Mouse (Mus musculus) intestine, embryonic 14.5 days (tissue): ENCODE results near the gene Dock8. TPM values are rescaled to one million over a fixed set of nuclear protein-coding genes. Genes with fewer than 3 reads are reported as not detected.

Experiments
- ATAC-seq: fragments of 200-750 bp; cut with Nextera tagmentation; replicated peaks from 2 replicates; pipeline ENCODE4 v1.8.0; 2017; ENCODE audit warnings: low read depth, moderate number of reproducible peaks, moderate TSS enrichment, moderate library complexity; ENCODE audit not compliant: low FRiP score, low TSS enrichment
- DNase-seq: peaks from one replicate; pipeline ENCODE4 v3.0.0-alpha.2; 2018; ENCODE audit warnings: low spot score
- H3K27ac ChIP-seq: fragments of 300-500 bp; sonication (generic); 2 replicates; pipeline ENCODE4 v1.5.1; 2014; ENCODE audit warnings: low read depth, mild to moderate bottlenecking, control low read depth
- H3K27me3 ChIP-seq: fragments of 300-500 bp; sonication (generic); replicated peaks from 2 replicates; pipeline ENCODE4 v1.6.1; 2014; ENCODE audit warnings: low read length, control low read depth; ENCODE audit not compliant: control insufficient read depth, insufficient read depth
- H3K36me3 ChIP-seq: fragments of 300-500 bp; sonication (generic); 2 replicates; pipeline ENCODE4 v1.6.1; 2014; ENCODE audit warnings: low read length, control low read depth; ENCODE audit not compliant: control insufficient read depth, insufficient read depth
- H3K4me1 ChIP-seq: fragments of 300-500 bp; sonication (generic); replicated peaks from 2 replicates; pipeline ENCODE4 v1.6.1; 2014; ENCODE audit warnings: low read length, control low read depth, mixed read lengths; ENCODE audit not compliant: control insufficient read depth, insufficient read depth
- H3K4me2 ChIP-seq: fragments of 300-500 bp; sonication (generic); 2 replicates; pipeline ENCODE4 v1.6.1; 2014; ENCODE audit warnings: low read length
- H3K4me3 ChIP-seq: fragments of 300-500 bp; sonication (generic); 2 replicates; pipeline ENCODE4 v1.5.1; 2014; ENCODE audit warnings: low read depth, low read length, control low read depth, mixed read lengths
- H3K9ac ChIP-seq: fragments of 300-500 bp; sonication (generic); 2 replicates; pipeline ENCODE4 v1.6.1; 2014; ENCODE audit warnings: mild to moderate bottlenecking, low read length
- H3K9me3 ChIP-seq: fragments of 300-500 bp; sonication (generic); 2 replicates; pipeline ENCODE4 v1.6.1; 2016; ENCODE audit warnings: low read length, control low read depth; ENCODE audit not compliant: control insufficient read depth
- WGBS: fragments of 180-500 bp; shearing (Covaris S2); extraction: QIAGEN DNeasy Blood & Tissue Kit; methylation state at CpG from one replicate; pipeline ENCODE4 v1.1.7; 2014; 5-methylcytosine and 5-hydroxymethylcytosine counted together
- polyA plus RNA-seq: library from polyadenylated mRNA; unstranded; fragments of >200 nt; fragmentation: Nextera tagmentation; extraction: Ambion mirVana; gene quantifications from 2 replicates; pipeline ENCODE4 v1.2.1, GENCODE M21; 2014

The Dock8 gene
- polyA plus RNA-seq, 1 experiment from 2014 or later, result 4.5 TPM

DNA sequence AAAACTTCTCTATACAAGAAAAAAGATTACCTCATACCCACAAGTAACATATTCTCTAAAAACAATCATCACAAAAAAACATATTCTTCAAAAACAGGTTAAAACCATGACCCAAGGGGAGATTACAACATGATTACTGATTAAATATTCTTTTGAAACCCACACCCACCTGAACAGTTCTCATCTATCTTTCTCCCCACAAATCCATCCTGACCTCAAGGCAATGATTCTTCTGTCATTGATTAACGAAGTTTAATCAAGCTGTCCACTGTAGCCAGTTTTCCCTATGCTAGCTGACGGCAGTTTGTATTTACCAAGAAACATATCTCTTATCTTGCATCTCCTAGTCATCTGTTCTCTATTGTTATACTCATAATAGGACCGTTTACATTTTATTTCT is 98.6 kb downstream of the Dock8 start:
- DNase-seq (no peak), ATAC-seq (no peak)
- H3K4me2 ChIP-seq, result no peak overlapping the region
- no peaks in the 10 kb centered on the region; the same call in 1 of the 2 replicates for H3K4me1 ChIP-seq
- H3K27me3 ChIP-seq, result no peaks in the 10 kb centered on the region
- no peaks in the 10 kb centered on the region for H3K9me3 ChIP-seq
- H3K4me3 ChIP-seq, result no peak overlapping the region
- WGBS, result 66% methylated on average over 3 of the region's 3 CpGs
- H3K27ac ChIP-seq, result no peak overlapping the region
- no peak overlapping the region for H3K9ac ChIP-seq
- no peaks in the 10 kb centered on the region for H3K36me3 ChIP-seq

DNA sequence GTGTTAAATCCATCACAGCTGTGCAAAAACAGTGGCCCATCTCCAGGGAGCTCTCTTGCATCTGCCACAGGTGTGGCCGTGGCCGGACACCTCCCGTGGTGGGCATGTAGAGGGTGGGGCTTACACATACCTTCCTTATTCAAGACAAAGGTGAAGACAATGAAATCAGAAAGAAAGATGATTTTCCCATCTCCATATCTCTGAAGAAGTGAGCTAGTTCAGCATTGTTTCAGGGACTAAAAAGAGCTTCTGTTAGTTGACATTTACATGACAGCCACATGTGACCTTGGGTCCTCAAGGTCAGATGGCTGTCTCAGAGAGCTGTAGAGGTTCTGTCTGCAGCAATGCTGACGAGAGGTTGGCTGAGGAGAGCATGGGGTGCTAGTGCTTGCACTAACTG is 99.6 kb downstream of the Dock8 start:
- Histone ChIP-seq H3K36me3 (no peaks in the 10 kb centered on the region), H3K4me1 (no peaks in the 10 kb centered on the region; the same call in 1 of the 2 replicates), H3K9me3 (no peaks in the 10 kb centered on the region), H3K4me2 (no peak overlapping the region), H3K27ac (no peak overlapping the region), H3K27me3 (no peaks in the 10 kb centered on the region), H3K9ac (no peak overlapping the region), H3K4me3 (no peak overlapping the region)
- ATAC-seq, result no peak
- no peak for DNase-seq
- WGBS, result 95% methylated on average over 4 of the region's 4 CpGs

GRCm38 (mm10) chr19:25105682-25106081 is 106.3 kb downstream of the Dock8 start:
- no peak for ATAC-seq

DNA sequence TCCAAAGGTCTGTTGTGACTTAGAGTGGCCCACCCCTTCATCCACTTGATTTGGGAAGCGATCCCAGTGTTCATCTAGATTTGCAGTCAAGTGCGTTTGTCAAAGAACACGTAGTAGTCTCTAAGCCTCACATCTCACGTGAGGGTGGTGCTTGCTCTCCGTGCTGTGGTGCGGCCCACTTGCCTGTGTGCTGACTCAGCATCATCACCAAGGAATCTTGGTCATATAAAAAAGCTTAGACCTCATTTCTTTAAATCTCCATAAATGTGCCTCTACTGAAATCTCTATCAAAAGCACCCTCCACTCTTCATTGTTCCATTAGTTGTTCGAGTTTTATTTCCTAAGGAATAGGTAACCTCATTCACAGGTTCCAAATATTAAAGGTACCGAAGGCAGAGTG is 107.0 kb downstream of the Dock8 start:
- H3K9ac ChIP-seq, result no peak overlapping the region
- no peaks in the 10 kb centered on the region for H3K4me1 ChIP-seq
- no peaks in the 10 kb centered on the region for H3K36me3 ChIP-seq
- 90% methylated on average over 8 of the region's 8 CpGs for WGBS
- ATAC-seq (no peak), DNase-seq (no peak)
- H3K4me2 ChIP-seq, result no peak overlapping the region
- H3K27me3 ChIP-seq, result no peaks in the 10 kb centered on the region
- no peaks in the 10 kb centered on the region for H3K9me3 ChIP-seq
- no peak overlapping the region for H3K4me3 ChIP-seq
- H3K27ac ChIP-seq, result no peak overlapping the region

More at GRCm38 (mm10) chr19:25105682-25106081, 106.3 kb downstream of the Dock8 start:
- Histone ChIP-seq H3K4me2 (no peak overlapping the region), H3K27me3 (no peaks in the 10 kb centered on the region), H3K27ac (no peak overlapping the region), H3K36me3 (no peaks in the 10 kb centered on the region), H3K4me3 (no peak overlapping the region), H3K9ac (no peak overlapping the region), H3K4me1 (no peaks in the 10 kb centered on the region), H3K9me3 (no peaks in the 10 kb centered on the region)
- DNase-seq, result no peak
- WGBS, result 43% methylated on average over 9 of the region's 9 CpGs

GRCm38 (mm10) chr19:25107417-25107816 is 108.1 kb downstream of the Dock8 start:
- H3K9ac ChIP-seq, result no peak overlapping the region
- H3K27me3 ChIP-seq, result no peaks in the 10 kb centered on the region
- 24% methylated on average over 4 of the region's 4 CpGs for WGBS
- H3K4me2 ChIP-seq, result peak overlapping the region; percentile 36; the same call in 1 of the 2 replicates
- H3K27ac ChIP-seq, result no peak overlapping the region
- no peaks in the 10 kb centered on the region for H3K9me3 ChIP-seq
- no peaks in the 10 kb centered on the region for H3K36me3 ChIP-seq
- no peak overlapping the region for H3K4me3 ChIP-seq
- no peak for DNase-seq
- ATAC-seq, result no peak
- no peaks in the 10 kb centered on the region for H3K4me1 ChIP-seq

- Histone ChIP-seq H3K4me3 (no peak overlapping the region), H3K36me3 (no peaks in the 10 kb centered on the region), H3K4me1 (no peaks in the 10 kb centered on the region), H3K9ac (no peak overlapping the region), H3K27ac (no peak overlapping the region), H3K4me2 (no peak overlapping the region), H3K27me3 (no peaks in the 10 kb centered on the region), H3K9me3 (no peaks in the 10 kb centered on the region)
- ATAC-seq (no peak), DNase-seq (no peak)
- 77% methylated on average over 18 of the region's 18 CpGs for WGBS
Observed at GRCm38 (mm10) chr19:25111591-25112233, 112.4 kb downstream of the Dock8 start.

DNA sequence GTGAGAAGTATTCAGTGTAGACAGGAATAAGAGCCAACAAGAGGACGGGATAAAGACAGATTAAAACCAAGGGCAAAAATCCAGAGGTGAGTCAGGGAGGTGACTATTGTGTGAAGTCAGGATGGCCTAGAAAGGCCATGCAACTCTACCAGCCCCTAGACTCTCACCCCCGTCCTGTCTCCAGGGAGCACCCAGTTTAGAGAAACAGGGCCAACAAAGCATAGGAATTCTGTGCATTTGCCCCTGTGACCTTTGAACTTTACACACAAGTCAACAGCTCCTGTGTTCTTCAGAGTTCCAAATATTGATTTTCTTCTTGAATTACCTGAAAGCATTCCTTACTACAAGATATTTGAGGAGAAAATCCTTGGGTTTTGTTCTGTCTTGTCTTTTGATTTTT is 117.6 kb downstream of the Dock8 start:
- Histone ChIP-seq H3K4me2 (no peak overlapping the region), H3K4me3 (no peak overlapping the region), H3K27me3 (no peaks in the 10 kb centered on the region), H3K9ac (no peak overlapping the region), H3K36me3 (no peaks in the 10 kb centered on the region), H3K27ac (no peak overlapping the region), H3K4me1 (no peaks in the 10 kb centered on the region), H3K9me3 (no peaks in the 10 kb centered on the region)
- WGBS, result 55% methylated on average over 2 of the region's 2 CpGs
- ATAC-seq, result no peak
- DNase-seq, result no peak

DNA sequence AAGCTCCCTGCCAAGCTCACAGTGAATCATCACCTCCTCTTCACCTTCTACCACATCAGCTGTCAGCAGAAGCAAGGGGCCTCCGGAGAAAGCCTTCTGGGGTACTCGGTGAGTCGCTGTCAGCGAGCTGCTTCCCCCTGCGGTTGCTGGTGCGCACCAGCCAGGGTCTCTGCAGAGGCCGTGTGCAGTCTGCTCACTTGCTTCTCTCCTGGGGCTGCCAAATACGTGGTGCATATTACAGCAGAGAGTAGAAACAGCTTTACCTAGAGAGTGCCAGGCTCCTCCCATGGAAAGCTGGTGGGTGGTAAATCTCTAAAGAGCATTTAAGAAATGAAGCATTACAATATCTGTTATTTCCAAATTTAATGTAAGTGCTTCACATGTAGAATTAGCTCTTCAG is 123.1 kb downstream of the Dock8 start:
- no peak for DNase-seq
- ATAC-seq, result no peak
- Histone ChIP-seq H3K4me3 (no peak overlapping the region), H3K36me3 (no peaks in the 10 kb centered on the region), H3K27ac (no peak overlapping the region), H3K4me2 (no peak overlapping the region), H3K4me1 (0 out of 2 replicates have a peak, but pooled peaks cover 2% of the 10 kb centered on the region), H3K27me3 (no peaks in the 10 kb centered on the region), H3K9ac (no peak overlapping the region), H3K9me3 (no peaks in the 10 kb centered on the region)
- 56% methylated on average over 8 of the region's 8 CpGs for whole genome bisulfite sequencing

- H3K27ac ChIP-seq, result no peak overlapping the region
- no peak for DNase-seq
- H3K9me3 ChIP-seq, result no peaks in the 10 kb centered on the region
- H3K9ac ChIP-seq, result peak overlapping the region; percentile 5; the same call in 1 of the 2 replicates
- ATAC-seq, result no peak
- no peaks in the 10 kb centered on the region for H3K36me3 ChIP-seq
- no peak overlapping the region for H3K4me3 ChIP-seq
- 0 out of 2 replicates have a peak, but pooled peaks cover 2% of the 10 kb centered on the region for H3K4me1 ChIP-seq
- peak overlapping the region; percentile 33 for H3K4me2 ChIP-seq
- WGBS, result 27% methylated on average over 13 of the region's 13 CpGs
- no peaks in the 10 kb centered on the region for H3K27me3 ChIP-seq
Observed at GRCm38 (mm10) chr19:25123031-25123430, 123.7 kb downstream of the Dock8 start.
